Mouse (Mus musculus) liver, adult 2 months (tissue): ENCODE results near the gene Efcab7. TPM values are rescaled to one million over a fixed set of nuclear protein-coding genes. Genes with fewer than 3 reads are reported as not detected.

Experiments
- DNase-seq: peaks from one replicate; pipeline ENCODE4 v3.0.0-alpha.2; 2011; ENCODE audit warnings: low read depth, low spot score; ENCODE audit errors: extremely low read depth
- H3K27ac ChIP-seq: fragments of 200-500 bp; replicated peaks from 2 replicates; pipeline ENCODE4 v1.5.1; 2012; ENCODE audit warnings: low read depth, mild to moderate bottlenecking, control low read depth, inconsistent platforms, low read length; ENCODE audit not compliant: insufficient read depth
- H3K27me3 ChIP-seq: fragments of 200-500 bp; 2 replicates; pipeline ENCODE4 v1.6.1; 2012; ENCODE audit warnings: mild to moderate bottlenecking, moderate library complexity, low read length, inconsistent platforms; ENCODE audit not compliant: control insufficient read depth, insufficient read depth
- H3K36me3 ChIP-seq: fragments of 200-500 bp; 2 replicates; pipeline ENCODE4 v1.6.1; 2012; ENCODE audit warnings: low read length, inconsistent platforms; ENCODE audit not compliant: control insufficient read depth, insufficient read depth
- H3K4me1 ChIP-seq: fragments of 200-500 bp; 2 replicates; pipeline ENCODE4 v1.6.1; 2011; ENCODE audit warnings: low read length; ENCODE audit not compliant: control insufficient read depth, insufficient read depth
- H3K4me3 ChIP-seq: fragments of 200-500 bp; 2 replicates; pipeline ENCODE4 v1.5.1; 2011; ENCODE audit warnings: low read depth, mild to moderate bottlenecking, control low read depth, low read length, moderate library complexity; ENCODE audit not compliant: insufficient read depth
- H3K79me2 ChIP-seq: fragments of 200-500 bp; 2 replicates; pipeline ENCODE4 v1.6.1; 2012; ENCODE audit warnings: inconsistent platforms, mild to moderate bottlenecking, low read length, moderate library complexity; ENCODE audit not compliant: control insufficient read depth, insufficient read depth
- H3K9ac ChIP-seq: fragments of 200-500 bp; 2 replicates; pipeline ENCODE4 v1.6.1; 2012; ENCODE audit warnings: low read depth, mild to moderate bottlenecking, control low read depth, inconsistent platforms, low read length
- CTCF ChIP-seq: fragments of 200-500 bp; IDR thresholded peaks from 2 replicates; pipeline ENCODE4 v1.5.1; 2011; ENCODE audit warnings: low read depth, low read length, control low read depth
- POLR2A ChIP-seq: fragments of 200-500 bp; IDR thresholded peaks from 2 replicates; pipeline ENCODE4 v1.6.1; 2011; ENCODE audit warnings: low read length, control low read depth; ENCODE audit not compliant: insufficient read depth; ENCODE audit errors: extremely low read depth
- WGBS: fragments of 180-500 bp; shearing (Covaris S2); methylation state at CpG from one replicate; pipeline ENCODE4 v1.1.7; 2018; 5-methylcytosine and 5-hydroxymethylcytosine counted together
- polyA plus RNA-seq: library from polyadenylated mRNA; depleted of rRNA; stranded (reverse); fragments of >200 nt; gene quantifications from 2 replicates; pipeline ENCODE4 v1.2.3, GENCODE M21; 2012; rRNA removed
- total RNA-seq: library from RNA; depleted of rRNA; stranded (reverse); fragments of >200 nt; gene quantifications from 2 replicates; pipeline ENCODE4 v1.2.3, GENCODE M21; 2014; rRNA removed

Gene Efcab7
- total and polyA plus RNA-seq, 2 experiments: 2.0 TPM; not detected in 1

DNA sequence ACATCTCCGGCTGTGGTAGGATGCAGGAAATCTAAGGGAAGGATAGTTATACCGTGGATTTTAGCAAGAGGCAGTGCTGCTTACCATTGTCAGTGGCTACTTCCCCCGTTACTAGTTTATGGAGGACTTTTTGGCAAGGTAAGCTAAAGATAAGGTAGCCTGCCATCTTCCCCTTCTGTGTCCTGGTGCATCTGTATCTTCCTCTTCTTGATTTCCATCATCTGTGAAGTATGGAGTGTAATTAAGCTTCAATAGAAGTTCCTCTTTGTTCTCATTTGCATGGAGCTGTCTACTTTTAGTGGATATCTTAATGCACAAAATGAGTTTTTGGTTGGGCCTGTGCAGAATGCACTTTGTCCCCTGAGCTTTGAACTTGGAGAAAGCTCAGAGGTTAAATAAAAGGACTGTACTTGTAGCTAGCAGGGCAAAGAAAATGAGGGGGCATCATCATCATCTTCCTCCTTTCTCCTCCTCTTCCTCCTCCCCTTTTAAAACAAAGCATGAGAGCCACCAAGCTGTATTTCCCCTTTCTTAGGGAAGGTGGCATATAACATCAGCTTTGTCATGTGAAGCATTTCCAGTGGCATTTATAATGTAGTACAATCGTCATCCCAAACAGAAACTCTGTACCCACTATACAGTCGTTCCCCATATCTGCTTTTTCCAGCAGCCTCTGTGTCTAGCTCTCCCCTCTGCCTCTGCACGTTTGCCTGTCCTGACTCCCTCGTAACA is 129.3 kb downstream of the Efcab7 start:
- Histone ChIP-seq H3K27me3 (no peaks in the 10 kb centered on the region), H3K9ac (no peak overlapping the region), H3K36me3 (peaks cover 21% of the 10 kb centered on the region), H3K27ac (0 out of 2 replicates have a peak overlapping the region, but pooled peaks have one; percentile 40), H3K4me3 (no peak overlapping the region), H3K79me2 (peaks cover 19% of the 10 kb centered on the region; the same call in 1 of the 2 replicates), H3K4me1 (peaks cover 25% of the 10 kb centered on the region)
- 48% methylated on average over 7 of the region's 7 CpGs for WGBS
- TF ChIP-seq CTCF: no peak
- TF ChIP-seq POLR2A: no peak
- DNase-seq: peak; percentile 67

DNA sequence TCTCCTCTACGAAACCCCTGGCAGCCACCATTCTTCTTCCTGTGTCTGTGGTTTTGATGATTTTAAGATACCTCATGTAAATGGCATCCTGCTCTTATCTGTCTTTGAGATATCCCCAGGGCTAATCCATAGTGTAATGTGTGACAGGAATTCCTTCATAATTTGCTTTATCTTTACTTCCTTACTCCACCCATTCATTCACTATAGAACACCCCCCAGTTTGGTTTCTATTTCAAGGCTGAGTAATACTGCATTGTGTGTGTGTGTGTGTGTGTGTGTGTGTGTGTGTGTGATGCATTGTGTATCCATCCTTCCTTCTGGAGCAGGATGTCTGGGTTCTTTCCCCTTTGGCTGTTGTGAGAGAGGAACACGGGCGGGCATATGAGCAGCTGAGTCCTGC is 130.3 kb downstream of the Efcab7 start:
- Histone ChIP-seq H3K27me3 (no peaks in the 10 kb centered on the region), H3K9ac (no peak overlapping the region), H3K27ac (no peak overlapping the region), H3K4me3 (no peak overlapping the region), H3K79me2 (peaks cover 10% of the 10 kb centered on the region; the same call in 1 of the 2 replicates), H3K36me3 (peaks cover 29% of the 10 kb centered on the region), H3K4me1 (peaks cover 25% of the 10 kb centered on the region)
- WGBS: 83% methylated on average over 3 of the region's 3 CpGs
- DNase-seq: no peak
- no peak for TF ChIP-seq CTCF

Other genes starting within 250 kb of the Efcab7 start
- gene Foxd3, start 172.9 kb upstream of the Efcab7 start, total RNA-seq: not detected in 2 replicates
- not detected in 2 replicates for gene Foxd3, start 172.9 kb upstream of the Efcab7 start, polyA plus RNA-seq
- gene Alg6, start 113.5 kb upstream of the Efcab7 start, total RNA-seq: 10.5 and 15.5 TPM in 2 replicates
- gene Alg6, start 113.5 kb upstream of the Efcab7 start, polyA plus RNA-seq: 1.9 and 3.2 TPM in 2 replicates
- gene Pgm1, start 100.2 kb downstream of the Efcab7 start, total RNA-seq: 219 and 229 TPM in 2 replicates
- gene Pgm1, start 100.2 kb downstream of the Efcab7 start, polyA plus RNA-seq: 158 and 175 TPM in 2 replicates
- gene Itgb3bp, start 100.6 kb downstream of the Efcab7 start, total RNA-seq: 1.4 and 2.6 TPM in 2 replicates
- 0.19 and 0.26 TPM in 2 replicates for gene Itgb3bp, start 100.6 kb downstream of the Efcab7 start, polyA plus RNA-seq